Mouse (Mus musculus) heart, embryonic 11.5 days (tissue): ENCODE measurements around the gene Selenon. TPM values are rescaled to one million over a fixed set of nuclear protein-coding genes. Genes with fewer than 3 reads are reported as not detected.
A peak's percentile ranks its signal among the peaks of the same experiment; 100 is the strongest.

Experiments
- ATAC-seq: fragments of 200-750 bp; cut with Nextera tagmentation; replicated peaks from 2 replicates; pipeline ENCODE4 v1.8.0; 2017; ENCODE audit warnings: moderate library complexity; ENCODE audit not compliant: insufficient number of reproducible peaks, low FRiP score, low TSS enrichment
- H3K27ac ChIP-seq: fragments of 300-500 bp; sonication (generic); 2 replicates; pipeline ENCODE4 v1.5.1; 2014; ENCODE audit warnings: mild to moderate bottlenecking, low read depth, low read length
- H3K27me3 ChIP-seq: fragments of 300-500 bp; sonication (generic); 2 replicates; pipeline ENCODE4 v1.6.1; 2014; ENCODE audit warnings: mild to moderate bottlenecking, low read length, mixed read lengths; ENCODE audit not compliant: control insufficient read depth, insufficient read depth
- H3K36me3 ChIP-seq: fragments of 300-500 bp; sonication (generic); 2 replicates; pipeline ENCODE4 v1.6.1; 2014; ENCODE audit warnings: mild to moderate bottlenecking, low read length, moderate library complexity, mixed read lengths; ENCODE audit not compliant: control insufficient read depth, insufficient read depth
- H3K4me1 ChIP-seq: fragments of 300-500 bp; sonication (generic); 2 replicates; pipeline ENCODE4 v1.6.1; 2014; ENCODE audit warnings: low read length; ENCODE audit not compliant: control insufficient read depth, insufficient read depth
- H3K4me2 ChIP-seq: fragments of 300-500 bp; sonication (generic); 2 replicates; pipeline ENCODE4 v1.6.1; 2014; ENCODE audit warnings: mild to moderate bottlenecking, moderate library complexity
- H3K4me3 ChIP-seq: fragments of 300-500 bp; sonication (generic); 2 replicates; pipeline ENCODE4 v1.5.1; 2014; ENCODE audit warnings: low read depth, low read length
- H3K9ac ChIP-seq: fragments of 300-500 bp; sonication (generic); 2 replicates; pipeline ENCODE4 v1.6.1; 2014; ENCODE audit warnings: mild to moderate bottlenecking, low read depth, low read length, moderate library complexity
- H3K9me3 ChIP-seq: fragments of 300-500 bp; sonication (generic); replicated peaks from 2 replicates; pipeline ENCODE4 v1.6.1; 2016; ENCODE audit warnings: low read length; ENCODE audit not compliant: control insufficient read depth
- WGBS: fragments of 180-500 bp; shearing (Covaris S2); extraction: QIAGEN DNeasy Blood & Tissue Kit; methylation state at CpG from one replicate; pipeline ENCODE4 v1.1.7; 2014; ENCODE audit not compliant: insufficient replicate concordance; 5-methylcytosine and 5-hydroxymethylcytosine counted together
- polyA plus RNA-seq: library from polyadenylated mRNA; unstranded; fragments of >200 nt; fragmentation: Nextera tagmentation; extraction: Ambion mirVana; gene quantifications from 2 replicates; pipeline ENCODE4 v1.2.1, GENCODE M21; 2014

Selenon gene
- polyA plus RNA-seq, 1 experiment from 2014 or later, result 22.4 TPM

DNA sequence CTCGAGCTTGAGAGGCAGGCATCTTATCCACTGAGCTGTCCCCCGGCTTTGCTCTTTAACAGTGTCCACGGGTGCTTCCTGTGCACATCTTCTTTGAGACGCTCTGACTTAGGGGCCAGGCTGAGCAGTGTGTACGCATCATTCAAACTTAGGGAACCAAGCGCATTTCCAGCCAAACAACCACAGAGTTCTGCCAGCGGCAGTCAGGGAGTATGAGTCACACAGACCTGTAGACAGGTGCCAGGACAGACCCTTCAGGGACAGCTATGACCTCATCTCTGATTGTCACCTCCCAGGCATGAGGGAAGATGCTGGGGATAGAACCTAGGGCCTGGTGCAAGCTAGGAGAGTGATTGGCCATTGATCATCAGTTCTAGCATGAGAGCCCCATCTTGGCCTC lies 7.2 kb upstream of the Selenon start:
- no peak overlapping the region for H3K27ac ChIP-seq
- H3K27me3 ChIP-seq, result no peaks in the 10 kb centered on the region
- 64% methylated on average over 7 of the region's 7 CpGs for WGBS
- ATAC-seq, result no peak
- no peak overlapping the region for H3K4me3 ChIP-seq
- H3K9ac ChIP-seq, result no peak overlapping the region
- H3K4me2 ChIP-seq, result no peak overlapping the region
- H3K36me3 ChIP-seq, result peaks cover 2% of the 10 kb centered on the region
- peaks cover 3% of the 10 kb centered on the region; the same call in 1 of the 2 replicates for H3K4me1 ChIP-seq
- H3K9me3 ChIP-seq, result no peaks in the 10 kb centered on the region

DNA sequence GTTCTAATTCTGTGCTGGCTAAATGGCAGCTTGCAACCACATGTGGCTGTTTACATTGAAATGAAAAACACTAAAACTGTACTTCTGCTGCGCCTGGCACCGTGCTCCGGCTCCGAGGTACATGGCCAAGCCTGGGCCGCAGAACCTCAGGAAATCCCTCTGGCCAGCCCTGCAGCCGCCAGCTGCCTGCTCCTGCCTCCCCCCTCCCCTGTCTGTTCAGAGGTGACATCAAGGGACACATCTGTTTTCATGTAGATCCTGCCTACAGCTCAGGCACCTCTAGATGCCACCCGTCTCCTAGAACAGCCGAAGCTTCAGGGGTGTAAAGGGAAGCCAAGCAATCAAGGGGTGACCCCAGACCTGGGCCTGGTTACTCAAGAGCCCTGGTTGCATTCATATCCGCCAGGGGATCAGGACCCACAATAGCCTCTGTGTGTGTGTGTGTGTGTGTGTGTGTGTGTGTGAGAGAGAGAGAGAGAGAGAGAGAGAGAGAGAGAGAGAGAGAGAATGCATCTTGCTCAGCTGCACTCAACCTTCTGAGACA lies 6.7 kb upstream of the Selenon start:
- Histone ChIP-seq H3K4me1 (peaks cover 3% of the 10 kb centered on the region; the same call in 1 of the 2 replicates), H3K27me3 (no peaks in the 10 kb centered on the region), H3K27ac (no peak overlapping the region), H3K4me3 (no peak overlapping the region), H3K9me3 (no peaks in the 10 kb centered on the region), H3K36me3 (peaks cover 2% of the 10 kb centered on the region; the same call in 1 of the 2 replicates), H3K9ac (peak overlapping the region; percentile 16; the same call in 1 of the 2 replicates), H3K4me2 (no peak overlapping the region)
- WGBS, result 63% methylated on average over 9 of the region's 9 CpGs
- ATAC-seq, result no peak

DNA sequence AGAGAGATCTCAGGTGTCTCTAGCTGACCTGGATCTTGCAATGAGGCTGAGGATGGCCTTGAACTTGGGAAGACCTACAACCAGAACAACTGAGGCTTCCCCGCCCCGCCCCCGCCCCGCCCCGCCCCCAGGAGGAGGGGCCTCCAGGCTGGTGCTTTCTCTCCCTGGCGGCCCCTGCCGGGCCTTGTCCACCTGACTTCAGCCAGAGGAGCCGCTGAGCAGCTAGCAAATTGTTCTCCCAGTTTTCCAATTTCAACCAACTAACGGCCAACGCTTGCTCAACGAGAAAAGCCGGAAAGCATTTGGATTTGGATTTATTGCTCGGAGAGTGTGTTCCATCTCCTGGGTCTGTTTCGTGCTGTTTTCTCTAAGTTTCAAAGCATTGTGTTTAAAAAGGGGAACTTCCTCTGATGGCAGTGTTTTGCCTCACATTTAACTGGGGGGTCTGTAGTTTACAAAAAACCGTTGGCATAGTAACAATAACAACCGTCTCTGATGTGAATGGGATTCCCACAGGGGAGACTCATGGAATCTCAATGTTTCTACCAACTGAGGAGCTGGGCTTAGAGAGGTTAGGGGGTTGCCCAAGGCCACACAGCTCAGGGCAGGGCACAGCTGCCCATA lies 5.8 kb upstream of the Selenon start:
- Histone ChIP-seq H3K4me2 (no peak overlapping the region), H3K9me3 (no peaks in the 10 kb centered on the region)
- 23% methylated on average over 16 of the region's 16 CpGs for WGBS

DNA sequence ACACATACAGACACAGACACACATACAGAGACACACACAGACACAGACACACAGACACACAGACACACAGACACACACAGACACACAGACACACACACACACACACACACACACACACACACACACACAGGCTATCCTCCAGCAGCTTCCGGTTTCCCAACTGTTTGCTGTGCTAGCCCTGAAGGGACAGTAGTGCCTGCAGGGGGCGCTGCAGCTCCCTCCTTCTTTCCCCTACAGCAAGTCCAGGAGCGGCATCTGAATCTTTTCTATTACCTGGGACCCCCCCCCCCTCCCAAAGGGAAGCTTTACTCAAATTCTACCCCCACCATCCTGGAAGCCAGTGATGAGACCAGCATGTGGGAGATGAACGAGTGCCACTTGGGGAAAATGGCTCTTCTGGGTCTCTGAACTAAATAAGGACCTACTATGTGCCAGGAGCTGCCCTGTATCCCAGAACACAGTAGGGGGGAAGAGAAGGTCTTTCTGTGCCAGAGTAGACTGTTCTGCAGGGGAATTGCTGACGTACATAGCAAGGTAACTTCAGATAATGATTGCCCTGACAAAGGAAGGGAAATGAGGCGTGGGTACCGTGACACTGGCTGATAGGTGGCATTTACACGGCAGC lies 4.1 kb upstream of the Selenon start:
- Histone ChIP-seq H3K9me3 (no peaks in the 10 kb centered on the region), H3K4me3 (no peak overlapping the region), H3K4me1 (peaks cover 9% of the 10 kb centered on the region), H3K27me3 (no peaks in the 10 kb centered on the region), H3K4me2 (no peak overlapping the region), H3K27ac (no peak overlapping the region), H3K9ac (no peak overlapping the region), H3K36me3 (peaks cover 2% of the 10 kb centered on the region; the same call in 1 of the 2 replicates)
- no peak for ATAC-seq
- WGBS, result 71% methylated on average over 8 of the region's 8 CpGs

More for the DNA sequence above, 5.8 kb upstream of the Selenon start:
- no peaks in the 10 kb centered on the region for H3K27me3 ChIP-seq
- H3K27ac ChIP-seq, result no peak overlapping the region
- peaks cover 2% of the 10 kb centered on the region; the same call in 1 of the 2 replicates for H3K36me3 ChIP-seq
- no peak overlapping the region for H3K9ac ChIP-seq
- H3K4me3 ChIP-seq, result no peak overlapping the region
- ATAC-seq, result no peak
- H3K4me1 ChIP-seq, result peaks cover 3% of the 10 kb centered on the region; the same call in 1 of the 2 replicates

DNA sequence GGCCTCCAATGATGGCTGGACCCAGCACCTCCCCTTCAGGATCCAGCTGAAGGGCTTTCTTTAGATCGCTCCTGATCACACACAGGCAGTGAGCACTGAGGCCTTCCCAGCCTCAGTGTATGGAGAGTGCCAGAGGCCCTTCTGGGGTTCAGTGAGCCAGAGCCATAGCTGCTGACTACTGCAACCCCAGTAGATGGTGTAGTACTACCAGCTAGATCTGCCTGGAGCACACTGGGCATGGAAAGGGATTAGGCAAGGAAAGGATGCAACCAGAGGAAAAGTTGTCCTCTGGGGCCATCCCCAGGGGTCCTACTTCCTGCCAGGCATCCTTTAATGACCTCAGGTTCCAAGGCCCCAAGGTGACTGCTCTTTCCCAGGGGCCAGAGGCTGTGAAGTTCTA lies 1.7 kb upstream of the Selenon start:
- 58% methylated on average over 1 of the region's 1 CpGs for WGBS
- no peaks in the 10 kb centered on the region for H3K27me3 ChIP-seq
- H3K36me3 ChIP-seq, result peaks cover 8% of the 10 kb centered on the region
- no peak for ATAC-seq
- H3K27ac ChIP-seq, result no peak overlapping the region
- no peak overlapping the region for H3K4me3 ChIP-seq
- no peaks in the 10 kb centered on the region; the same call in 1 of the 2 replicates for H3K9me3 ChIP-seq
- peaks cover 13% of the 10 kb centered on the region for H3K4me1 ChIP-seq
- H3K4me2 ChIP-seq, result no peak overlapping the region
- no peak overlapping the region for H3K9ac ChIP-seq

DNA sequence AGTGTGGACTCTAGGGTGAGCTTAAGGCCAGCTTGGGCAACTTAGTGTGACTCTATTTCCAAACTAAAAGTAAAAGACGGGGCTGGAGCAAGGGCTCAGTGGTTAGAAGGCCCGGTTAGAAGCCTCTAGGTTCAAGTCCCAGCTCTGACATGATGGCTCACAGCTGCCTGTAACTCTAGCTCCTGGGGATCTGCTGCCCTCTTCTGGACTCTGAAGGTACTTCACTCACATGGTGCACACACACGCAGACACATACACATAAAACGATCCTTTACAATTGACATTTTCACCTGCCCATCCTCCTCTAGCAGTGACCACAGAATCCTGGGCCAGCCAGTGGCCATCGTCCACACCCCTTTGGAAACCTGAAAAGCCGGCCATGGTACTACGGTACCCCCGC lies 2.1 kb downstream of the Selenon start:
- ATAC-seq, result no peak
- Histone ChIP-seq H3K27ac (no peak overlapping the region), H3K4me1 (peaks cover 20% of the 10 kb centered on the region), H3K9ac (no peak overlapping the region), H3K4me3 (no peak overlapping the region), H3K27me3 (no peaks in the 10 kb centered on the region), H3K9me3 (no peaks in the 10 kb centered on the region; the same call in 1 of the 2 replicates), H3K36me3 (peaks cover 18% of the 10 kb centered on the region), H3K4me2 (no peak overlapping the region)
- WGBS, result 96% methylated on average over 8 of the region's 8 CpGs

DNA sequence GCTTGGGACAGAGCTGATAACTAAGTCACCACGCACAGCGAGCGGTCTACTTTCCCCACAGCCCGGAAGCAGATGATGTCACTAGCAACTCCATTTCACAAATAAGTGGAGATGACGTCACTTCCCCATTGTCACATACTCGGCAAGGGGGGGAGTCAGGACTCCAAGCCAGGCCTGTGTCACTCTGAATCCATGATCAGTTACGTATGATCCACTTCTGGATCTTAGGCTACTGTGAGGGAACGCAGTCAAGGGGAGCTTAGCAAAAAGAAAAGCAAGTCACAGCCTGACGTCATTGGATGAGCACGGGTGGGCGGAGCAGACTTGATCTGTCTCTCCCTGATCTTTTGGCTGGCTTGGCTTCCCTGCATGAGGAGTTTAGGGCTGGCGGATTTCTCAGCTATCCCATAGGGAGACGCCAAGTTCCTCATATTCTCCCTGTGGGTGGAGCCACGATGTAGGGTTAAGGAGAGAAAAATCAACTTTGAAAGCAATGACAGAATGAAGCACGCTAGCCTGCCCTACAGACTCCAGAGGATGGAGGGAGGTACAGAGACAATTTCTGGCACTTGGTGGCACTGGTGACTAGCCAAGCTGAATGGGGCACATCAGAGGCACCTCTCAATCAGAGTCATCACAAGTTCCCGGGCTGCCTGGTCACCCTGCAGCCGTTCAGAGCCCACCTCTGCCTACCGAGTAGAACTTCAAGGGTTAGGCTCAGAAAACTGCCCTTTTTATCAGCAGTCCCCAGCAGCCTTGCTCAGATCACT lies 3.6 kb downstream of the Selenon start:
- WGBS, result 55% methylated on average over 18 of the region's 18 CpGs
- no peak for ATAC-seq
- H3K9me3 ChIP-seq, result no peaks in the 10 kb centered on the region; the same call in 1 of the 2 replicates
- H3K4me3 ChIP-seq, result no peak overlapping the region
- no peak overlapping the region for H3K4me2 ChIP-seq
- peaks cover 20% of the 10 kb centered on the region for H3K4me1 ChIP-seq
- 0 out of 2 replicates have a peak overlapping the region, but pooled peaks have one; percentile 3 for H3K27ac ChIP-seq
- no peaks in the 10 kb centered on the region for H3K27me3 ChIP-seq
- H3K36me3 ChIP-seq, result peaks cover 22% of the 10 kb centered on the region
- no peak overlapping the region for H3K9ac ChIP-seq
